Mouse (Mus musculus): Measurements from ENCODE around the gene Gm45062. TPM values are rescaled to one million over a fixed set of nuclear protein-coding genes. Genes with fewer than 3 reads are reported as not detected.

Gm45062 gene
- polyA plus RNA-seq, 1 experiment: 1.2 TPM

DNA sequence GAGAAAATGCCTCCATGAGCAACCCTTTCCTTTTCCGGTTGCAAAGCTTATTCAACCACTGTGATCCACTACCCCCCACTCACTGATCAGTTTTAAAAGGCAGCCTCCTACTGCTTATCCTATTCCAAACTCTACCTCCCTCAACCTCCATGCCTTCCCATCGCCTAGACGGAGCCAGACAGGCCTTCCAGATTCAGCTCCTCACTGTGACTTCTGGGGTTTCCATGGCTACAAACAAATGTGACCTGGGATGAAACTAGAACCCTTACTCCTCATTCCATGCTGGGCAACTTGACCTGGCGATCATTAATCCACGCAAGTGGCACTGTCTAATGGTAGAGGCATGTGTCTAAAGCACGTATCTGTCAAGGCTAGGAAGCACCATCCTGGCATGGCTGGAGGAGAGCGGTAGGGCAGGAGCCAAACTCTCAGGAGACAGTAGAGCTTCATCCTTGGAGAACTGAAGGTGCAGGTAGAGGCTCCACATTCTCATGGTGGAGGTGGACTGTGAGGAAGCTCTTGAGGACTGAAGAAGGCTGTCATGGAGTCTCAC is 369.5 kb downstream of the Gm45062 start:
- 86% methylated on average over 7 of the region's 7 CpGs for WGBS
- no peaks in the 10 kb centered on the region for H3K4me1 ChIP-seq (ENCODE audit: control insufficient read depth, insufficient read depth, low read length)
- H3K4me3 ChIP-seq (replicated peaks; ENCODE audit: extremely low read depth, low read depth, low read length): no peak overlapping the region
- no peak for TF ChIP-seq POLR2A (IDR thresholded peaks at IDR 0.05; ENCODE audit: borderline replicate concordance, extremely low read depth, low read depth, low read length)
- no peak for TF ChIP-seq CTCF (IDR thresholded peaks at IDR 0.05; ENCODE audit: insufficient read depth, low read length)
- DNase-seq: no peak

DNA sequence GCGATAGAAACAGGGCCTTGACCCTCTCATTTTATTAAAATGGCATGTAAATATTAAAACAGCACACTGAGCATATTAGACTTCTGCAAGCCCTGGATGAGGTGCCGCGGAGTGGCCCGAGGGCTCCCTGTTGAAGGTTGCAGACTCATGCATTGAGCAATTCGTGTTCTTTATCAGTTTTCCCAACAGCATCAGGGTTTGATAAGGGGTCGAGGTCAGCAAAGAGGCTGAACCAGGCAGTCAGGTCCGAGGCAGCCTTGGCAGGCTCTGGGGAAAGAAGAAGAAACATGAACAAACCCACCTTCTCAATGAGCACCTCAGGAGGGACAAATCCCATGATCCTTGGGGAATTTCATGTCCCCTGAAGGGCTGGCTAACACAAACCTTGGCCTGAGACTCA is 371.3 kb downstream of the Gm45062 start:
- Histone ChIP-seq H3K4me1 (ENCODE audit: control insufficient read depth, insufficient read depth, low read length) (no peaks in the 10 kb centered on the region), H3K4me3 (replicated peaks; ENCODE audit: extremely low read depth, low read depth, low read length) (no peak overlapping the region)
- 73% methylated on average over 7 of the region's 7 CpGs for WGBS
- no peak for TF ChIP-seq POLR2A (IDR thresholded peaks at IDR 0.05; ENCODE audit: borderline replicate concordance, extremely low read depth, low read depth, low read length)
- TF ChIP-seq CTCF (IDR thresholded peaks at IDR 0.05; ENCODE audit: insufficient read depth, low read length): no peak
- DNase-seq: no peak

DNA sequence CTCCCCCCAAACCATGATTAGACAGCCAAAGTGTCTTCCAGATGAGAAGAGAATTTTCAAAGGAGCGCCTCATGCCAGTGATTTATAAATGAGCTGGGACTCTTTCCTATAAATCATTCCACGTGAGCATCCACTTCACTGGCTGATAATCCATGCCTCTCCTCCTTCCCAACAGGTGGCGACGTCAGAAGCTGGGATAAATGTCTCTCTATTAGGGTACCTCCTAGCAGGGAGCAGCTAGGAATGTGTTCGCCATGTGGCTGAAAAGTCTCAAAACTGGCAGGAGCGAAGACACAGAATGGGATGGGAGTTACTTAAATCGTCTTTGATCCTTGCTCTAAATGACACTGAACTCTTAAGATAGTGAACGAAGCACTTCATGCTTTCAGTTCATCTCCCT is 372.1 kb downstream of the Gm45062 start:
- no peaks in the 10 kb centered on the region for H3K4me1 ChIP-seq (ENCODE audit: control insufficient read depth, insufficient read depth, low read length)
- WGBS: 93% methylated on average over 8 of the region's 8 CpGs
- no peak for DNase-seq
- H3K4me3 ChIP-seq (replicated peaks; ENCODE audit: extremely low read depth, low read depth, low read length): no peak overlapping the region
- no peak for TF ChIP-seq CTCF (IDR thresholded peaks at IDR 0.05; ENCODE audit: insufficient read depth, low read length)
- no peak for TF ChIP-seq POLR2A (IDR thresholded peaks at IDR 0.05; ENCODE audit: borderline replicate concordance, extremely low read depth, low read depth, low read length)

DNA sequence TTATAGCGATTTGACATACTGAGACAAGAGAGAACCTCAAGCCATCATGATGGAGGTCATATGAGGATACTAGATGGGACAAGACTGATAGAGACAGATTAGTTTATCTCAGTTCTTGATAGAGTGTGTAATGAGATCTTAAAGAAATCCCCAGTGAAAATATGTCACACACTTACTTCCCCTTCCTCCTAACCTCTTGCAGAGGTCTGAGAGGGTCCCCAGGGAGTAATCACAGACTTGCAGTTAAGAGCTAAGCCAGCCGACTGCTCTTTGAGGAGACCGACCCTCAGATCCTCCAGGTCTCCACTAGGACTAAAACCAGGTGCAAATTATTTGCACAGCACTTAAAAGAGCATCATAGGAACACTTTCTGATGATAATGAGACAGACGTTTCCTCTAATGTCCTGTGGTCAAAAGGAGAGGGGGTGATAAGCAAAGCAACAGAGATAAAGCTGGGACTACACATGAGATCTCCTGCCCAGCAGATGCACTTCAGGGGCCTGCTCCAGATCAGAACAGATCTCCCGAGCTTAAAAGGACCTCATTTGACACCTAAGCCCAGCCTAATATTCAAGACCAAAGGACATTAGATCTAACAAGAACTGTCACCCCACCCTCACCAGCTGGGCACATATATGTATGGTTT is 372.9 kb downstream of the Gm45062 start:
- no peak for TF ChIP-seq POLR2A (IDR thresholded peaks at IDR 0.05; ENCODE audit: borderline replicate concordance, extremely low read depth, low read depth, low read length)
- TF ChIP-seq CTCF (IDR thresholded peaks at IDR 0.05; ENCODE audit: insufficient read depth, low read length): no peak
- DNase-seq: no peak
- Histone ChIP-seq H3K4me1 (ENCODE audit: control insufficient read depth, insufficient read depth, low read length) (no peaks in the 10 kb centered on the region), H3K4me3 (replicated peaks; ENCODE audit: extremely low read depth, low read depth, low read length) (no peak overlapping the region)
- WGBS: 53% methylated on average over 5 of the region's 5 CpGs

DNA sequence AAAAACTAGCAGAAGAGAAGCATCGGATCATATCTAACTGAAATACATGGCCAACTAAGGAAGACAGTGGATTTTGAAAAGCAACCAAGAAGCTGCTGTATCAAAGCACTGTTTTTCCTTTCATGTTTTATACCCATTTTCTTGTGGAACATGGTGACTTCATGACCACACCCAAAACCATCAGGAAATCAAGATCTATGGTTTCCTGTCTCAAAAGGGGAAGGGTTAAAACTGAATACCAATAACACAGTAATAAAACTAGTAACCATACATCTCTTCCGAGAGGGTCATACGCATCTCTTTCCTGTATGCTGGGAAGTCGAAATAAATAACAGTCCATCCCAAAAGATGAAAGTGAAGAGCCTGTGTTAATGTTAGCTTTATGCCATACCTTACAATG is 373.5 kb downstream of the Gm45062 start:
- no peak for DNase-seq
- TF ChIP-seq CTCF (IDR thresholded peaks at IDR 0.05; ENCODE audit: insufficient read depth, low read length) (no peak), POLR2A (IDR thresholded peaks at IDR 0.05; ENCODE audit: borderline replicate concordance, extremely low read depth, low read depth, low read length) (no peak)
- WGBS: 84% methylated on average over 4 of the region's 4 CpGs
- Histone ChIP-seq H3K4me3 (replicated peaks; ENCODE audit: extremely low read depth, low read depth, low read length) (no peak overlapping the region), H3K4me1 (ENCODE audit: control insufficient read depth, insufficient read depth, low read length) (no peaks in the 10 kb centered on the region)

DNA sequence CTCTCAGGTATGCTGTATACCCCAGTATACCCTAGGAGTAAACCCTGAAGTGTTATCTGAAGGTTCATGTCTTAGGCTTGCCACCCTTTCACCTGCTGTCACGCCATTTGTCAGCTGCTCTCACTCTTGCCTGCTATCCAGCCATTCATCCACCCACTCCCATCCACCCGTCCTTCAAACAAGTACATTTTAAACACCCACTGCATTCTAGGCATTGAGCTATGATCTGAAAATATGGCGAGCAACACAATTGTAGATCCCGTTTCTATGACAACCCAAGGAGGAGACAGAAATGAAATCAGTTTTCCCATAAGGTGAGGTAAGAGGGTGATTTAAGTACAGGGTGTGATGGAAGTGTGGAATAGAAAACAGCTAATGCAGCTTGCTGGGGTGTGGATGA is 378.9 kb downstream of the Gm45062 start:
- Histone ChIP-seq H3K4me1 (ENCODE audit: control insufficient read depth, insufficient read depth, low read length) (no peaks in the 10 kb centered on the region), H3K4me3 (replicated peaks; ENCODE audit: extremely low read depth, low read depth, low read length) (no peak overlapping the region)
- WGBS: 90% methylated on average over 4 of the region's 4 CpGs
- DNase-seq: no peak
- TF ChIP-seq CTCF (IDR thresholded peaks at IDR 0.05; ENCODE audit: insufficient read depth, low read length) (no peak), POLR2A (IDR thresholded peaks at IDR 0.05; ENCODE audit: borderline replicate concordance, extremely low read depth, low read depth, low read length) (no peak)

DNA sequence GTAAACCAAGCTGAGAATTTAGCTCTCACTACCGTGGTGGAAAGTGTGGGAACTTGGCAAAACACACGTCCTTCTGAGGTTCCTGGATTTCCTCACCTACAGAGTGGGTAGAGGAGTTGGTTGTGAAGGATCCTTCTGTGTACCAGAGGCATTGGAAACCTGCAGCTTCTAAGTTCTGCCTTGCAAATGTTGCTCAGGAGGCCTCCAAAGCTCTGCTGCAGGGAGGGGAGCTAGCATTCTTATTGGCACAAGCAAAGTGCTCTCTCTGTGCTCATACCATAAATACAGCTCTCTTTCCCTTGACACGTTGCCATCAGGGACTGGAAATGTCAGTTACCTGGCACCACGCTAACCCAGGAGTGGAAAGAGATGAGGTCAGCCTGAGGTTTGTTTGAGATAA is 379.6 kb downstream of the Gm45062 start:
- H3K4me1 ChIP-seq (ENCODE audit: control insufficient read depth, insufficient read depth, low read length): no peaks in the 10 kb centered on the region
- WGBS: 63% methylated on average over 4 of the region's 4 CpGs

DNA sequence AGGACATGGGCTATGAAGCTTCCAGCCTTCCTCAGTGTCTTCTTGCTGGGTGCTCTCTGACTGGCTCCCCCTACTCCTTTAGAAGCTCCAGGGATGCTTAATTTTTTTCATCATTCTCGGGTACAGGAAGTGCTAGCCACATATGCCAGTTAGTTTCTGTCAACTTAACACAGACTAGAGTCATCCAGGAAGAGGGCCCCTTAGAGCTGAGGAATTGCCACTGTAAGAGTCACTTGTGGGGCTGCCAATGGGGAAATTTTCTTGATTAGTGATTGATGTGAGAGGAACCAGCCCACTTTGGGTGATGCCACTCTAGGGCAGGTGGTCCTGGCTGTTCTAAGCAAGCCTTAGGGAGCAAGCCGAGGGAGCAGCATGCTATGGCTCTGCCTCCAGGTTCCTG is 380.3 kb downstream of the Gm45062 start:
- TF ChIP-seq POLR2A (IDR thresholded peaks at IDR 0.05; ENCODE audit: borderline replicate concordance, extremely low read depth, low read depth, low read length) (no peak), CTCF (IDR thresholded peaks at IDR 0.05; ENCODE audit: insufficient read depth, low read length) (no peak)
- H3K4me1 ChIP-seq (ENCODE audit: control insufficient read depth, insufficient read depth, low read length): no peaks in the 10 kb centered on the region
- no peak overlapping the region for H3K4me3 ChIP-seq (replicated peaks; ENCODE audit: extremely low read depth, low read depth, low read length)
- 81% methylated on average over 2 of the region's 2 CpGs for WGBS
- no peak for DNase-seq

More for the DNA sequence above, 379.6 kb downstream of the Gm45062 start:
- H3K4me3 ChIP-seq (replicated peaks; ENCODE audit: extremely low read depth, low read depth, low read length): no peak overlapping the region
- no peak for DNase-seq
- TF ChIP-seq CTCF (IDR thresholded peaks at IDR 0.05; ENCODE audit: insufficient read depth, low read length) (no peak), POLR2A (IDR thresholded peaks at IDR 0.05; ENCODE audit: borderline replicate concordance, extremely low read depth, low read depth, low read length) (no peak)

DNA sequence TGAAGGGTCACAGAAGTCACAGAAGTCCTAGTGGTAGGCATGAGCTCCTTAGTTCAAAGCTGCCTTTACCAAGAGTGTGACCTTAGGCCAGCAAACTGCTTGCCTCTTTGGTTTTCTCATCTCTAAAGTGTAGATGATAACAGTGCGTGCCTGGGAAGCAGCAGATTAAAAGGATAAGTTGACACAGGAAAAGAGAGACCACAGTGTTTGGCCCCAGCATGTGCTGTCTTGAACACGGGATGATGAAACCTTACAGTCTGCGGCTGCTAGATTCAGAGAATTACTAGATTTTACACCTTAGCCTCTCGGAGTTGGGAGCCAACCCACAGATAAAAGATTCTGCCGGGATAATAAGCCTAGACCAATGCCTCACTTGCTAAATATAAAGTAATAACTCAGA is 381.6 kb downstream of the Gm45062 start:
- no peak for DNase-seq
- TF ChIP-seq CTCF (IDR thresholded peaks at IDR 0.05; ENCODE audit: insufficient read depth, low read length) (no peak), POLR2A (IDR thresholded peaks at IDR 0.05; ENCODE audit: borderline replicate concordance, extremely low read depth, low read depth, low read length) (no peak)
- Histone ChIP-seq H3K4me1 (ENCODE audit: control insufficient read depth, insufficient read depth, low read length) (no peaks in the 10 kb centered on the region), H3K4me3 (replicated peaks; ENCODE audit: extremely low read depth, low read depth, low read length) (no peak overlapping the region)
- 91% methylated on average over 5 of the region's 5 CpGs for WGBS

DNA sequence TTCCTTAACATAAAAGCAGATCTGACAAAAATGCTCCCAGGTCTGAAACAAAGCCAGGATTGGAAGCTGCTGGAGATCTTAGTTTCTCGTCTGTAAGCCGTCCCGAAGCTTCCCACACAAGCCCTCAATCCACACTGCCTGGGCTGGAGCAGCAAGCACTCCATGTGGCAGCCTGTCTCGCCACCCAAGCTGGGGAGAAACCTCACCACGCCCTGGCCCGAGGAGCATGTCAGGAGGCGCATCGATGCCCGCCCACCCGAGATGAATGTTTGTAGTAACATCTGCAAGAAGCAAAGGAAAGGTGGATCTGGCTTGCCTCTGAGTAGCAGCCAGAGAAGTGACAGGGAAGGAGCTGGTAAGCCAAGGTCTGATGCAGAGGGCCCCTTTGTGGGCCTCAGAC is 385.5 kb downstream of the Gm45062 start:
- 80% methylated on average over 10 of the region's 10 CpGs for WGBS
- TF ChIP-seq CTCF (IDR thresholded peaks at IDR 0.05; ENCODE audit: insufficient read depth, low read length) (no peak), POLR2A (IDR thresholded peaks at IDR 0.05; ENCODE audit: borderline replicate concordance, extremely low read depth, low read depth, low read length) (no peak)
- H3K4me1 ChIP-seq (ENCODE audit: control insufficient read depth, insufficient read depth, low read length): no peaks in the 10 kb centered on the region
- DNase-seq: no peak
- no peak overlapping the region for H3K4me3 ChIP-seq (replicated peaks; ENCODE audit: extremely low read depth, low read depth, low read length)
